Mouse (Mus musculus): ENCODE results near the gene Gm6763. TPM values are rescaled to one million over a fixed set of nuclear protein-coding genes. Genes with fewer than 3 reads are reported as not detected.

Gene Gm6763
- not detected in 2 replicates for polyA plus RNA-seq (2012; rRNA removed)

DNA sequence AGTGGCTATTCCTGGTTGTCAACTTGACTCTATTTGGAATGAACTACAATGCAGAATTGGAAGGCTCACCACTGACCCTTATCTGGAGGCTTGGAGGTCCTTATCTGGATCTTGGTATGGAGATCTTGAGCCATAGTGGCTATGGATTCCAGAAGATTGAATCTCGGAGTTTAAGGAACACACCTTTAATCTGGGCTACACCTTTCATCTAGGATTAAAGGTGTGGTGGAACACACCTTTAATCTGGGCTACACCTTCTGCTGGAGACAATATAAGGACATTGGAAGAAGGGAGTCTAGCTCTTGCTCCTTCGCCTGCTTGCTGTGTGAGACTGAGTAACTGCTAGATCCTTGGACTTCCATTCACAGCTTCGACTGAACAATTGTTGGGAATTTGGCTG lies at the start of gene Gm6763:
Gene Gm6763 (plus strand): TSS at position 301 of the 400 bp plus-strand sequence.

GRCm38 (mm10) chr10:104142687-104143086 lies 8.6 kb upstream of the Gm6763 start, which contains the start of gene Gm21293:
Gm21293 (plus strand) TSS chr10:104142987.

DNA sequence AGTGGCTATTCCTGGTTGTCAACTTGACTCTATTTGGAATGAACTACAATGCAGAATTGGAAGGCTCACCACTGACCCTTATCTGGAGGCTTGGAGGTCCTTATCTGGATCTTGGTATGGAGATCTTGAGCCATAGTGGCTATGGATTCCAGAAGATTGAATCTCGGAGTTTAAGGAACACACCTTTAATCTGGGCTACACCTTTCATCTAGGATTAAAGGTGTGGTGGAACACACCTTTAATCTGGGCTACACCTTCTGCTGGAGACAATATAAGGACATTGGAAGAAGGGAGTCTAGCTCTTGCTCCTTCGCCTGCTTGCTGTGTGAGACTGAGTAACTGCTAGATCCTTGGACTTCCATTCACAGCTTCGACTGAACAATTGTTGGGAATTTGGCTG lies 8.4 kb downstream of the Gm6763 start, which contains the start of gene Gm8764:
Gene Gm8764 (plus strand): TSS at position 301 of the 400 bp plus-strand sequence.

DNA sequence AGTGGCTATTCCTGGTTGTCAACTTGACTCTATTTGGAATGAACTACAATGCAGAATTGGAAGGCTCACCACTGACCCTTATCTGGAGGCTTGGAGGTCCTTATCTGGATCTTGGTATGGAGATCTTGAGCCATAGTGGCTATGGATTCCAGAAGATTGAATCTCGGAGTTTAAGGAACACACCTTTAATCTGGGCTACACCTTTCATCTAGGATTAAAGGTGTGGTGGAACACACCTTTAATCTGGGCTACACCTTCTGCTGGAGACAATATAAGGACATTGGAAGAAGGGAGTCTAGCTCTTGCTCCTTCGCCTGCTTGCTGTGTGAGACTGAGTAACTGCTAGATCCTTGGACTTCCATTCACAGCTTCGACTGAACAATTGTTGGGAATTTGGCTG lies 16.9 kb downstream of the Gm6763 start, which contains the start of gene Gm21304:
Gene Gm21304 (plus strand): TSS at position 301 of the 400 bp plus-strand sequence.

GRCm38 (mm10) chr10:104176724-104177123 lies 25.4 kb downstream of the Gm6763 start, which contains the start of gene Gm21312:
Gm21312 (plus strand) TSS chr10:104177024.

GRCm38 (mm10) chr10:104185233-104185632 lies 33.9 kb downstream of the Gm6763 start, which contains the start of gene Gm20765:
Gm20765 (plus strand) TSS chr10:104185533.

GRCm38 (mm10) chr10:104193742-104194141 lies 42.4 kb downstream of the Gm6763 start, which contains the start of gene Gm4340:
Gm4340 (plus strand) TSS chr10:104194042.

Other genes with a start within 250 kb of the Gm6763 start
- gene Gm21293, start 8.5 kb upstream of the Gm6763 start, polyA plus RNA-seq (2012; rRNA removed): not detected in 2 replicates
- not detected in 2 replicates for gene Gm8764, start 8.5 kb downstream of the Gm6763 start, polyA plus RNA-seq (2012; rRNA removed)
- not detected in 2 replicates for gene Gm21304, start 17.0 kb downstream of the Gm6763 start, polyA plus RNA-seq (2012; rRNA removed)
- gene Gm21312, start 25.5 kb downstream of the Gm6763 start, polyA plus RNA-seq (2012; rRNA removed): not detected in 2 replicates
- gene Gm20765, start 34.0 kb downstream of the Gm6763 start, polyA plus RNA-seq (2012; rRNA removed): not detected in 2 replicates
- gene Gm4340, start 42.5 kb downstream of the Gm6763 start, polyA plus RNA-seq (2012; rRNA removed): not detected in 2 replicates